Mouse (Mus musculus) liver, embryonic 11.5 days (tissue): ENCODE results near the gene Arhgap1. TPM values are rescaled to one million over a fixed set of nuclear protein-coding genes. Genes with fewer than 3 reads are reported as not detected.
A peak's percentile ranks its signal among the peaks of the same experiment; 100 is the strongest.
"Not testable (repeated sequence)": the region's sequence is repeated elsewhere in the genome, so short reads cannot be mapped to it uniquely, and the experiment has no call there.

ENCODE experiments used
- ATAC-seq: fragments of 200-750 bp; cut with Nextera tagmentation; replicated peaks from 2 replicates; pipeline ENCODE4 v1.8.0; 2017; ENCODE audit warnings: moderate number of reproducible peaks, mild to moderate bottlenecking, moderate TSS enrichment, moderate library complexity; ENCODE audit not compliant: low FRiP score
- DNase-seq: peaks from one replicate; pipeline ENCODE4 v3.0.0-alpha.2; 2017; ENCODE audit warnings: low spot score
- H3K27ac ChIP-seq: fragments of 300-500 bp; sonication (generic); 2 replicates; pipeline ENCODE4 v1.5.1; 2014; ENCODE audit warnings: mild to moderate bottlenecking, low read depth, low read length, control low read depth
- H3K27me3 ChIP-seq: fragments of 300-500 bp; sonication (generic); replicated peaks from 2 replicates; pipeline ENCODE4 v1.6.1; 2014; ENCODE audit warnings: low read length, mixed read lengths; ENCODE audit not compliant: control insufficient read depth, insufficient read depth
- H3K36me3 ChIP-seq: fragments of 300-500 bp; sonication (generic); 2 replicates; pipeline ENCODE4 v1.6.1; 2014; ENCODE audit warnings: mild to moderate bottlenecking, low read length, moderate library complexity, mixed read lengths; ENCODE audit not compliant: control insufficient read depth, insufficient read depth
- H3K4me1 ChIP-seq: fragments of 300-500 bp; sonication (generic); replicated peaks from 2 replicates; pipeline ENCODE4 v1.6.1; 2014; ENCODE audit warnings: low read length, mixed read lengths; ENCODE audit not compliant: control insufficient read depth, insufficient read depth
- H3K4me2 ChIP-seq: fragments of 300-500 bp; sonication (generic); 2 replicates; pipeline ENCODE4 v1.6.1; 2014; ENCODE audit warnings: mild to moderate bottlenecking, control low read depth, moderate library complexity
- H3K4me3 ChIP-seq: fragments of 300-500 bp; sonication (generic); 2 replicates; pipeline ENCODE4 v1.5.1; 2014; ENCODE audit warnings: low read depth, low read length, control low read depth
- H3K9ac ChIP-seq: fragments of 300-500 bp; sonication (generic); 2 replicates; pipeline ENCODE4 v1.6.1; 2014; ENCODE audit warnings: low read depth, low read length, control low read depth
- H3K9me3 ChIP-seq: fragments of 300-500 bp; sonication (generic); 2 replicates; pipeline ENCODE4 v1.6.1; 2016; ENCODE audit warnings: low read length, inconsistent platforms, mixed read lengths; ENCODE audit not compliant: control insufficient read depth
- WGBS: fragments of 180-500 bp; shearing (Covaris S2); extraction: QIAGEN DNeasy Blood & Tissue Kit; methylation state at CpG from one replicate; pipeline ENCODE4 v1.1.7; 2014; 5-methylcytosine and 5-hydroxymethylcytosine counted together
- polyA plus RNA-seq: library from polyadenylated mRNA; unstranded; fragments of >200 nt; fragmentation: Nextera tagmentation; extraction: Ambion mirVana; gene quantifications from 2 replicates; pipeline ENCODE4 v1.2.1, GENCODE M21; 2014

The Arhgap1 gene
- 99.2 and 100 TPM in 2 replicates for polyA plus RNA-seq

- peak within 1 kb of the TSS; percentile 97 for H3K4me2 ChIP-seq
- DNase-seq (peak; percentile 98), ATAC-seq (peak; percentile 91)
- H3K4me1 ChIP-seq: peaks cover 14% of the 10 kb centered on the region
- H3K9ac ChIP-seq: peak within 1 kb of the TSS; percentile 88
- peaks cover 38% of the 10 kb centered on the region for H3K36me3 ChIP-seq
- peak within 1 kb of the TSS; percentile 86 for H3K4me3 ChIP-seq
- H3K27me3 ChIP-seq: no peaks in the 10 kb centered on the region
- peak within 1 kb of the TSS; percentile 78 for H3K27ac ChIP-seq
- H3K9me3 ChIP-seq: no peaks in the 10 kb centered on the region
- WGBS: under 1% methylated on average over 44 of the region's 44 CpGs
Observed at GRCm38 (mm10) chr2:91649553-91650359, at the start of gene Arhgap1, which contains the start of gene Zfp408. TSS of gene Arhgap1 (plus strand) at chr2:91649860. TSS of gene Zfp408 (minus strand) at chr2:91649791.

GRCm38 (mm10) chr2:91600475-91600874 is 49.2 kb upstream of the Arhgap1 start:
- ATAC-seq (no peak), DNase-seq (no peak)
- no peak overlapping the region for H3K4me3 ChIP-seq
- no peaks in the 10 kb centered on the region for H3K4me1 ChIP-seq
- no peaks in the 10 kb centered on the region for H3K9me3 ChIP-seq
- 95% methylated on average over 4 of the region's 4 CpGs for WGBS
- H3K4me2 ChIP-seq: no peak overlapping the region
- H3K9ac ChIP-seq: no peak overlapping the region
- no peak overlapping the region for H3K27ac ChIP-seq
- peaks cover 54% of the 10 kb centered on the region for H3K36me3 ChIP-seq
- no peaks in the 10 kb centered on the region for H3K27me3 ChIP-seq

- H3K4me3 ChIP-seq: no peak overlapping the region
- H3K9ac ChIP-seq: no peak overlapping the region
- no peak overlapping the region for H3K27ac ChIP-seq
- H3K27me3 ChIP-seq: no peaks in the 10 kb centered on the region
- H3K4me2 ChIP-seq: no peak overlapping the region
- no peaks in the 10 kb centered on the region for H3K9me3 ChIP-seq
- DNase-seq (no peak), ATAC-seq (no peak)
- WGBS: 86% methylated on average over 4 of the region's 4 CpGs
- H3K4me1 ChIP-seq: no peaks in the 10 kb centered on the region
- H3K36me3 ChIP-seq: peaks cover 49% of the 10 kb centered on the region
Observed at GRCm38 (mm10) chr2:91602389-91602788, 47.3 kb upstream of the Arhgap1 start.

- H3K27ac ChIP-seq, H3K27me3 ChIP-seq, H3K9me3 ChIP-seq, H3K9ac ChIP-seq, H3K4me1 ChIP-seq, H3K4me2 ChIP-seq, DNase-seq, H3K4me3 ChIP-seq, ATAC-seq: not testable (repeated sequence)
- peaks cover 33% of the 10 kb centered on the region for H3K36me3 ChIP-seq
Observed at GRCm38 (mm10) chr2:91609370-91609769, 40.3 kb upstream of the Arhgap1 start.

GRCm38 (mm10) chr2:91622356-91622755 is 27.3 kb upstream of the Arhgap1 start:
- Histone ChIP-seq H3K36me3 (peaks cover 39% of the 10 kb centered on the region), H3K4me3 (no peak overlapping the region), H3K27me3 (no peaks in the 10 kb centered on the region), H3K27ac (no peak overlapping the region), H3K9ac (no peak overlapping the region), H3K9me3 (no peaks in the 10 kb centered on the region), H3K4me1 (no peaks in the 10 kb centered on the region), H3K4me2 (no peak overlapping the region)
- ATAC-seq (no peak), DNase-seq (no peak)
- WGBS: 96% methylated on average over 5 of the region's 5 CpGs

- H3K36me3 ChIP-seq: peaks cover 30% of the 10 kb centered on the region
- not testable (repeated sequence) for H3K4me3 ChIP-seq, H3K4me1 ChIP-seq, H3K27ac ChIP-seq, ATAC-seq, H3K4me2 ChIP-seq, H3K9ac ChIP-seq, H3K27me3 ChIP-seq, DNase-seq, H3K9me3 ChIP-seq
- WGBS: 95% methylated on average over 7 of the region's 7 CpGs
Observed at GRCm38 (mm10) chr2:91623366-91623765, 26.3 kb upstream of the Arhgap1 start.

GRCm38 (mm10) chr2:91627486-91627885 is 22.2 kb upstream of the Arhgap1 start:
- Histone ChIP-seq H3K4me3 (no peak overlapping the region), H3K4me2 (no peak overlapping the region), H3K36me3 (peaks cover 1% of the 10 kb centered on the region; the same call in 1 of the 2 replicates), H3K9ac (no peak overlapping the region), H3K27ac (no peak overlapping the region), H3K27me3 (no peaks in the 10 kb centered on the region), H3K9me3 (no peaks in the 10 kb centered on the region), H3K4me1 (no peaks in the 10 kb centered on the region)
- no peak for ATAC-seq
- 69% methylated on average over 5 of the region's 5 CpGs for WGBS
- no peak for DNase-seq

- H3K9me3 ChIP-seq: no peaks in the 10 kb centered on the region
- no peaks in the 10 kb centered on the region for H3K4me1 ChIP-seq
- ATAC-seq (no peak), DNase-seq (no peak)
- H3K4me3 ChIP-seq: no peak overlapping the region
- no peaks in the 10 kb centered on the region for H3K36me3 ChIP-seq
- no peak overlapping the region for H3K9ac ChIP-seq
- WGBS: 86% methylated on average over 8 of the region's 8 CpGs
- H3K4me2 ChIP-seq: no peak overlapping the region
- H3K27me3 ChIP-seq: no peaks in the 10 kb centered on the region
- H3K27ac ChIP-seq: no peak overlapping the region
Observed at GRCm38 (mm10) chr2:91628171-91628570, 21.5 kb upstream of the Arhgap1 start.

GRCm38 (mm10) chr2:91629682-91630081 is 20.0 kb upstream of the Arhgap1 start:
- H3K4me2 ChIP-seq: no peak overlapping the region
- DNase-seq: no peak
- no peaks in the 10 kb centered on the region for H3K9me3 ChIP-seq
- peaks cover 4% of the 10 kb centered on the region for H3K4me1 ChIP-seq
- H3K27me3 ChIP-seq: no peaks in the 10 kb centered on the region
- H3K9ac ChIP-seq: no peak overlapping the region
- 75% methylated on average over 18 of the region's 18 CpGs for WGBS
- H3K27ac ChIP-seq: no peak overlapping the region
- H3K36me3 ChIP-seq: no peaks in the 10 kb centered on the region
- ATAC-seq: no peak
- no peak overlapping the region for H3K4me3 ChIP-seq
